Mouse (Mus musculus) hindbrain, embryonic 11.5 days (tissue): ENCODE measurements at regions not wholly inside any gene's neighbourhood (a gene's known extent, or its start where the extent isn't known, plus 50 kb on each side); places are given as distances from the start of the nearest gene placed in this dataset.

Source experiments
- ATAC-seq: fragments of 200-750 bp; cut with Nextera tagmentation; 2 replicates; pipeline ENCODE4 v1.8.0; 2017; ENCODE audit warnings: mild to moderate bottlenecking, moderate TSS enrichment, moderate library complexity; ENCODE audit not compliant: low FRiP score
- DNase-seq: peaks from one replicate; pipeline ENCODE4 v3.0.0-alpha.2; 2015; ENCODE audit warnings: low spot score
- H3K27ac ChIP-seq: fragments of 300-500 bp; sonication (generic); 2 replicates; pipeline ENCODE4 v1.5.1; 2014; ENCODE audit warnings: mild to moderate bottlenecking, low read depth, low read length
- H3K27me3 ChIP-seq: fragments of 300-500 bp; sonication (generic); 2 replicates; pipeline ENCODE4 v1.6.1; 2014; ENCODE audit warnings: mild to moderate bottlenecking, low read length, moderate library complexity, mixed read lengths; ENCODE audit not compliant: control insufficient read depth, insufficient read depth
- H3K36me3 ChIP-seq: fragments of 300-500 bp; sonication (generic); 2 replicates; pipeline ENCODE4 v1.6.1; 2014; ENCODE audit warnings: mild to moderate bottlenecking, low read length, moderate library complexity, mixed read lengths; ENCODE audit not compliant: control insufficient read depth, insufficient read depth
- H3K4me1 ChIP-seq: fragments of 300-500 bp; sonication (generic); replicated peaks from 2 replicates; pipeline ENCODE4 v1.6.1; 2014; ENCODE audit warnings: low read length, mixed read lengths; ENCODE audit not compliant: control insufficient read depth, insufficient read depth
- H3K4me2 ChIP-seq: fragments of 300-500 bp; sonication (generic); replicated peaks from 2 replicates; pipeline ENCODE4 v1.6.1; 2014; ENCODE audit warnings: mild to moderate bottlenecking, low read depth, low read length
- H3K4me3 ChIP-seq: fragments of 300-500 bp; sonication (generic); 2 replicates; pipeline ENCODE4 v1.5.1; 2014; ENCODE audit warnings: low read depth, low read length
- H3K9ac ChIP-seq: fragments of 300-500 bp; sonication (generic); 2 replicates; pipeline ENCODE4 v1.6.1; 2014; ENCODE audit warnings: low read depth, low read length
- H3K9me3 ChIP-seq: fragments of 300-500 bp; sonication (generic); 2 replicates; pipeline ENCODE4 v1.6.1; 2016; ENCODE audit warnings: low read length; ENCODE audit not compliant: control insufficient read depth
- WGBS: fragments of 180-500 bp; shearing (Covaris S2); extraction: QIAGEN DNeasy Blood & Tissue Kit; methylation state at CpG from one replicate; pipeline ENCODE4 v1.1.7; 2014; 5-methylcytosine and 5-hydroxymethylcytosine counted together

- no peak for DNase-seq
- H3K4me2 ChIP-seq: no peak overlapping the region
- H3K9me3 ChIP-seq: no peaks in the 10 kb centered on the region
- H3K27me3 ChIP-seq: no peaks in the 10 kb centered on the region
- H3K9ac ChIP-seq: no peak overlapping the region
- WGBS: 87% methylated on average over 4 of the region's 4 CpGs
- H3K4me1 ChIP-seq: no peaks in the 10 kb centered on the region
- H3K27ac ChIP-seq: no peak overlapping the region
- ATAC-seq: no peak
- no peak overlapping the region for H3K4me3 ChIP-seq
- no peaks in the 10 kb centered on the region for H3K36me3 ChIP-seq
Measured at GRCm38 (mm10) chr1:77027656-77028055, 487.2 kb downstream of the Epha4 start.

- no peaks in the 10 kb centered on the region for H3K4me1 ChIP-seq
- no peak overlapping the region for H3K27ac ChIP-seq
- ATAC-seq (no peak), DNase-seq (no peak)
- H3K9ac ChIP-seq: no peak overlapping the region
- no peak overlapping the region for H3K4me2 ChIP-seq
- H3K36me3 ChIP-seq: no peaks in the 10 kb centered on the region
- no peaks in the 10 kb centered on the region for H3K27me3 ChIP-seq
- no peaks in the 10 kb centered on the region for H3K9me3 ChIP-seq
- H3K4me3 ChIP-seq: no peak overlapping the region
- 80% methylated on average over 6 of the region's 6 CpGs for WGBS
Measured at GRCm38 (mm10) chr1:77028216-77028615, 486.7 kb downstream of the Epha4 start.

DNA sequence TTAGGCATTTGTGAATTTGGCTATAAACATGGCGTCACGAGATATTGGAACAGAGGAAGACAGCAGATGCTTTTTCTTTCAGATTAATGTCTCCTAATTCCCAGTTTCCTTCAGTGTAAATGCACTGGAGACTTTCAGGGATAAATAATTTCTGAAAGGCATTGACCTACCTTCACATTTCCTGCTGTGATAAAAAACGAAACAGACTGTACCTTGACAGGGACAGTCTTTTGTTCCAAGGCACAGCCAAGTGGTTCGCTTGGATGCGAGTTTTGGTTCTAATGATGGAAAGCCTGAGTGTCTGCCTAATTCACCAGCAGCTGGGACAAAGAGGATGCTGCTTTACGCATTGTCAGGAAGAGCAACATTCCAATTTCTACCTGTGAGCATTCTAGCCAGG lies 485.8 kb downstream of the Epha4 start:
- WGBS: 88% methylated on average over 6 of the region's 6 CpGs
- ATAC-seq: no peak
- no peak overlapping the region for H3K4me3 ChIP-seq
- H3K4me1 ChIP-seq: no peaks in the 10 kb centered on the region
- H3K4me2 ChIP-seq: no peak overlapping the region
- H3K36me3 ChIP-seq: no peaks in the 10 kb centered on the region
- H3K9ac ChIP-seq: no peak overlapping the region
- H3K27ac ChIP-seq: no peak overlapping the region
- H3K27me3 ChIP-seq: no peaks in the 10 kb centered on the region
- no peak for DNase-seq
- H3K9me3 ChIP-seq: no peaks in the 10 kb centered on the region

DNA sequence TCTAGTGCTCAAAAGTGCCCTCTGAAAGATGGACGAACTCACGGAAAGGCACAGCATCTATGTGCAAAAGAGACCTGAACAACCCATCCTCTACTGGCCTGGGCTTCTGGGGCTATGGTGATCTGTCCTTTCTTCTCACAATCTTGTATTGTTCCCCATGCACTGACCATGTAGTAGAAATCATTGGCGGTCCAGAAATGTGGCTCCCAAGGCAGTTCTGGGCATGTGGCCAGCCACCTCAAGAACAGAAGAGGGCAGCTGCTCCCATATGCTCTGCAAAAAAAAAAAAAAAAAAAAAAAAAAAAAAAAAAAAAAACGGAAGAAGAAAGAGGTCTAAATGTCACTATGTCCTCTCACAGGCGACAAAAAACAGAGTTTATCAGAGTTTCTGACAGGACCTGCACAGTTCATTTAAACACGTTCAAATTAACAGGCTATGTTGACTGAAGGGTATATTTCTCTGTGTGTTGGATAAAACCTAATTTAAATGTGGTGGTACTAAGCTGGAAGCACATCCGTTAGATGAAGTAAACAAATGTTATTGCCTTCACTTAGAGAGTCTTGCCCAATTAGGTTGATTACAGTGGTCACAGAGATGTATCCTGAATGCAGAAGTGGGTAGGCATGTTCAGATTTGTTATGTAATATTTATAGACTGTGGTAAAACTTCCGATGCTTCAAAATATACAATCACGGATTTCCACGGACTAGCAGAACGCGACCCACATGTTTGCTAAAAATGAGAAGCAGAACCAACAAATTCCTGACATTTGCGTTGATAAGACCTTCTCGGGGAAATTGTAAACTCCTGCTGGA lies 470.9 kb downstream of the Epha4 start:
- H3K27ac ChIP-seq: no peak overlapping the region
- H3K4me2 ChIP-seq: no peak overlapping the region
- no peak overlapping the region for H3K9ac ChIP-seq
- no peaks in the 10 kb centered on the region for H3K27me3 ChIP-seq
- H3K4me3 ChIP-seq: no peak overlapping the region
- no peaks in the 10 kb centered on the region for H3K9me3 ChIP-seq
- DNase-seq (no peak), ATAC-seq (no peak)
- H3K36me3 ChIP-seq: no peaks in the 10 kb centered on the region
- H3K4me1 ChIP-seq: no peaks in the 10 kb centered on the region
- 88% methylated on average over 14 of the region's 14 CpGs for WGBS

- ATAC-seq (no peak), DNase-seq (no peak)
- H3K9ac ChIP-seq: no peak overlapping the region
- no peak overlapping the region for H3K4me2 ChIP-seq
- H3K4me1 ChIP-seq: no peaks in the 10 kb centered on the region
- no peaks in the 10 kb centered on the region for H3K9me3 ChIP-seq
- no peak overlapping the region for H3K27ac ChIP-seq
- WGBS: 77% methylated on average over 7 of the region's 7 CpGs
- H3K4me3 ChIP-seq: no peak overlapping the region
- H3K36me3 ChIP-seq: no peaks in the 10 kb centered on the region
- no peaks in the 10 kb centered on the region for H3K27me3 ChIP-seq
Measured at GRCm38 (mm10) chr1:77048720-77049406, 466.0 kb downstream of the Epha4 start.

DNA sequence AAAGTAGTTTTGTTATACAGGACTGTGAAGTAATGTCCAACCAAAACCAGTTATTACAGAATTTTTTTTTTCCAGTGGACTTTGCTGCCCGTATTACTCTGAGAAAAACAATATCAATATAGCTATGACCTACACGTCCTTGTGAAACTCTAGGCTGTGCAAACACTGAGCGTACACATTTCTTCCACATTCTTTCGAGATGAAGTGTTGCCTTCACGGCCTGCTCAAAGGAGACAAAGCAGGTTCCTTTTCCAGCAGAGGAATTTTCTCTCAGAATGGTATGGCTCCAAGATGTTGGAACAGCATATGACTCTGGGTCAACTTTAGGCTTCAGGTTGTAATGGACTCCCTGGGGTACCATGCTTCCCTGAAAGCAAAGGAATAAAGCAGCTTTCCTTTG lies 463.6 kb downstream of the Epha4 start:
- no peak for DNase-seq
- Histone ChIP-seq H3K9ac (no peak overlapping the region), H3K4me2 (no peak overlapping the region), H3K9me3 (no peaks in the 10 kb centered on the region), H3K36me3 (no peaks in the 10 kb centered on the region), H3K4me1 (no peaks in the 10 kb centered on the region), H3K27ac (no peak overlapping the region), H3K27me3 (no peaks in the 10 kb centered on the region), H3K4me3 (no peak overlapping the region)
- WGBS: 71% methylated on average over 5 of the region's 5 CpGs
- ATAC-seq: no peak

- H3K27me3 ChIP-seq: no peaks in the 10 kb centered on the region
- H3K9ac ChIP-seq: no peak overlapping the region
- no peaks in the 10 kb centered on the region for H3K36me3 ChIP-seq
- no peak overlapping the region for H3K4me2 ChIP-seq
- no peak for DNase-seq
- H3K4me1 ChIP-seq: no peaks in the 10 kb centered on the region
- no peak overlapping the region for H3K27ac ChIP-seq
- H3K4me3 ChIP-seq: no peak overlapping the region
- no peak for ATAC-seq
- 85% methylated on average over 4 of the region's 4 CpGs for WGBS
- H3K9me3 ChIP-seq: no peaks in the 10 kb centered on the region
Measured at GRCm38 (mm10) chr1:77053837-77054540, 460.9 kb downstream of the Epha4 start.

- DNase-seq (no peak), ATAC-seq (no peak)
- Histone ChIP-seq H3K9me3 (no peaks in the 10 kb centered on the region), H3K36me3 (no peaks in the 10 kb centered on the region), H3K27me3 (no peaks in the 10 kb centered on the region), H3K27ac (no peak overlapping the region), H3K4me2 (no peak overlapping the region), H3K9ac (no peak overlapping the region), H3K4me3 (no peak overlapping the region), H3K4me1 (no peaks in the 10 kb centered on the region)
- 91% methylated on average over 3 of the region's 3 CpGs for WGBS
Measured at GRCm38 (mm10) chr1:77062468-77062867, 452.4 kb downstream of the Epha4 start.
